Mouse (Mus musculus): Measurements from ENCODE around the gene Fbln2. TPM values are rescaled to one million over a fixed set of nuclear protein-coding genes. Genes with fewer than 3 reads are reported as not detected.

Gene Fbln2
- polyA plus RNA-seq, 1 experiment from 2014 or later, result 162 TPM

- Histone ChIP-seq H3K27ac (ENCODE audit: low read length) (no peak overlapping the region), H3K36me3 (ENCODE audit: control insufficient read depth, insufficient read depth) (no peaks in the 10 kb centered on the region), H3K4me1 (ENCODE audit: control insufficient read depth, insufficient read depth, low read length) (no peaks in the 10 kb centered on the region), H3K9ac (ENCODE audit: low read length) (no peak overlapping the region), H3K4me3 (ENCODE audit: low read length) (no peak overlapping the region), H3K4me2 (ENCODE audit: low read depth, low read length) (no peak overlapping the region), H3K27me3 (ENCODE audit: control insufficient read depth, insufficient read depth, low read length) (0 out of 2 replicates have a peak, but pooled peaks cover 2% of the 10 kb centered on the region), H3K9me3 (replicated peaks; ENCODE audit: control insufficient read depth, low read length) (peaks cover 5% of the 10 kb centered on the region; the same call in 1 of the 2 replicates)
- no peak for ATAC-seq (replicated peaks; ENCODE audit: extremely low read depth, insufficient read depth, low FRiP score)
- WGBS, result 65% methylated on average over 9 of the region's 9 CpGs
Measured at GRCm38 (mm10) chr6:91312491-91312890, 100.2 kb downstream of the Fbln2 start.

Other genes with a start within 250 kb of the Fbln2 start
- gene Iqsec1, start 223.8 kb upstream of the Fbln2 start, polyA plus RNA-seq (2015; fragmentation: Nextera tagmentation; extraction: Ambion mirVana), result 13.7 and 14.0 TPM in 2 replicates
- 10.9 and 11.2 TPM in 2 replicates for gene Nup210, start 95.6 kb upstream of the Fbln2 start, polyA plus RNA-seq (2015; fragmentation: Nextera tagmentation; extraction: Ambion mirVana)
- 10.8 and 12.4 TPM in 2 replicates for gene Hdac11, start 55.8 kb upstream of the Fbln2 start, polyA plus RNA-seq (2015; fragmentation: Nextera tagmentation; extraction: Ambion mirVana)
- 0.19 and 0.30 TPM in 2 replicates for gene Wnt7a, start 198.9 kb downstream of the Fbln2 start, polyA plus RNA-seq (2015; fragmentation: Nextera tagmentation; extraction: Ambion mirVana)